Mouse (Mus musculus) MEL (cell line): ENCODE results near the gene Parp4. TPM values are rescaled to one million over a fixed set of nuclear protein-coding genes. Genes with fewer than 3 reads are reported as not detected.

Experiments
- DNase-seq: peaks from one replicate; pipeline ENCODE4 v3.0.0; 2011; ENCODE audit warnings: low read depth, low spot score
- H3K27ac ChIP-seq: 2 replicates; pipeline ENCODE4 v1.5.1; 2012; ENCODE audit warnings: low read depth, mild to moderate bottlenecking, control low read depth, low read length, moderate library complexity; ENCODE audit not compliant: control insufficient read depth
- H3K27me3 ChIP-seq, 2 experiments: fragments of 150-350 bp in 1 of 2; sonication (generic) in 1 of 2; 2 replicates each; pipeline ENCODE4 v1.6.1; 2012; ENCODE audit warnings: low read length in 2 of 2, mild to moderate bottlenecking in 2 of 2, improper control_type of control experiment in 1 of 2, moderate library complexity in 1 of 2; ENCODE audit not compliant: insufficient read depth in 2 of 2, control insufficient read depth in 1 of 2
- H3K36me3 ChIP-seq, 2 experiments: 2 replicates each; pipeline ENCODE4 v1.6.1; 2012 to 2014; ENCODE audit warnings: low read length in 2 of 2, improper control_type of control experiment in 1 of 2, inconsistent platforms in 1 of 2, mild to moderate bottlenecking in 1 of 2; ENCODE audit not compliant: insufficient read depth in 2 of 2, control insufficient read depth in 1 of 2
- H3K4me1 ChIP-seq, 2 experiments: fragments of 150-350 bp in 1 of 2; sonication (generic) in 1 of 2; 2 replicates each; pipeline ENCODE4 v1.6.1; 2012; ENCODE audit warnings: low read length in 2 of 2, improper control_type of control experiment in 1 of 2, mild to moderate bottlenecking in 1 of 2; ENCODE audit not compliant: insufficient read depth in 2 of 2, control insufficient read depth in 1 of 2
- H3K4me3 ChIP-seq, 2 experiments: fragments of 150-350 bp in 1 of 2; sonication (generic) in 1 of 2; 2 replicates each; pipeline ENCODE4 v1.5.1; 2012; ENCODE audit warnings: low read depth in 2 of 2, low read length in 2 of 2, mild to moderate bottlenecking in 2 of 2, moderate library complexity in 2 of 2, control low read depth in 1 of 2, improper control_type of control experiment in 1 of 2; ENCODE audit not compliant: control insufficient read depth in 1 of 2, insufficient read depth in 1 of 2
- H3K79me2 ChIP-seq: 2 replicates; pipeline ENCODE4 v1.6.1; 2012; ENCODE audit warnings: mild to moderate bottlenecking, low read length, moderate library complexity; ENCODE audit not compliant: control insufficient read depth, poor library complexity, insufficient read depth
- H3K9ac ChIP-seq: 2 replicates; pipeline ENCODE4 v1.6.1; 2012; ENCODE audit warnings: low read depth, mild to moderate bottlenecking, control low read depth, low read length, moderate library complexity; ENCODE audit not compliant: control insufficient read depth, poor library complexity, severe bottlenecking
- H3K9me3 ChIP-seq: fragments of 150-350 bp; sonication (generic); replicated peaks from 2 replicates; pipeline ENCODE4 v1.6.1; 2012; ENCODE audit warnings: mild to moderate bottlenecking, low read length, improper control_type of control experiment, moderate library complexity; ENCODE audit not compliant: insufficient read depth
- BHLHE40 ChIP-seq: IDR thresholded peaks from 2 replicates; pipeline ENCODE4 v1.6.1; 2012; ENCODE audit warnings: low read depth, mild to moderate bottlenecking, inconsistent platforms, low read length, improper control_type of control experiment, borderline replicate concordance
- CHD1 ChIP-seq: IDR thresholded peaks from 2 replicates; pipeline ENCODE4 v1.6.1; 2012; ENCODE audit warnings: low read depth, mild to moderate bottlenecking, inconsistent platforms, low read length, improper control_type of control experiment
- CHD2 ChIP-seq: IDR thresholded peaks from 2 replicates; pipeline ENCODE4 v1.6.1; 2011; ENCODE audit warnings: low read length, improper control_type of control experiment
- CTCF ChIP-seq, 3 experiments: IDR thresholded peaks in 2 of 3; conservative IDR thresholded peaks in 1 of 3; 2 replicates each; pipeline ENCODE4 v1.5.1; 2011 to 2012; ENCODE audit warnings: low read length in 3 of 3, low read depth in 2 of 3, mild to moderate bottlenecking in 2 of 3, improper control_type of control experiment in 1 of 3, inconsistent platforms in 1 of 3, mixed read lengths in 1 of 3, moderate library complexity in 1 of 3; ENCODE audit not compliant: control insufficient read depth in 1 of 3, insufficient read depth in 1 of 3, poor library complexity in 1 of 3, severe bottlenecking in 1 of 3
- E2F4 ChIP-seq: IDR thresholded peaks from 2 replicates; pipeline ENCODE4 v1.6.1; 2011; ENCODE audit warnings: low read depth, low read length, improper control_type of control experiment, borderline replicate concordance
- ELF1 ChIP-seq: IDR thresholded peaks from 2 replicates; pipeline ENCODE4 v1.6.1; 2014; ENCODE audit warnings: low read depth, mild to moderate bottlenecking, inconsistent platforms, low read length, improper control_type of control experiment, moderate library complexity
- EP300 ChIP-seq, 2 experiments: IDR thresholded peaks; 2 replicates each; pipeline ENCODE4 v1.6.1; 2011; ENCODE audit warnings: improper control_type of control experiment in 2 of 2, low read length in 2 of 2, low read depth in 1 of 2, mild to moderate bottlenecking in 1 of 2
- GATA1 ChIP-seq: IDR thresholded peaks from 2 replicates; pipeline ENCODE4 v1.6.1; 2011; ENCODE audit warnings: low read depth, low read length, improper control_type of control experiment
- KAT2A ChIP-seq: conservative IDR thresholded peaks from 2 replicates; pipeline ENCODE4 v1.6.1; 2012; ENCODE audit warnings: low read depth, low read length, improper control_type of control experiment, inconsistent platforms
- MAFK ChIP-seq: IDR thresholded peaks from 2 replicates; pipeline ENCODE4 v1.6.1; 2011; ENCODE audit warnings: low read depth, mild to moderate bottlenecking, low read length, improper control_type of control experiment, borderline replicate concordance
- MAZ ChIP-seq: IDR thresholded peaks from 2 replicates; pipeline ENCODE4 v1.6.1; 2012; ENCODE audit warnings: low read depth, mild to moderate bottlenecking, inconsistent platforms, low read length, improper control_type of control experiment
- MYB ChIP-seq: IDR thresholded peaks from 2 replicates; pipeline ENCODE4 v1.6.1; 2011; ENCODE audit warnings: mild to moderate bottlenecking, low read depth, low read length, improper control_type of control experiment
- MYC ChIP-seq: IDR thresholded peaks from 2 replicates; pipeline ENCODE4 v1.6.1; 2011; ENCODE audit warnings: low read depth, mild to moderate bottlenecking, low read length, improper control_type of control experiment, moderate library complexity
- NRF1 ChIP-seq: IDR thresholded peaks from 2 replicates; pipeline ENCODE4 v1.6.1; 2014; ENCODE audit warnings: low read depth, mild to moderate bottlenecking, inconsistent platforms, low read length, improper control_type of control experiment, moderate library complexity; ENCODE audit not compliant: poor library complexity, insufficient read depth, severe bottlenecking
- POLR2A ChIP-seq, 2 experiments: IDR thresholded peaks; 2 replicates each; pipeline ENCODE4 v1.6.1; 2011 to 2012; ENCODE audit warnings: low read length in 2 of 2, mild to moderate bottlenecking in 2 of 2, control low read depth in 1 of 2, improper control_type of control experiment in 1 of 2, low read depth in 1 of 2, moderate library complexity in 1 of 2; ENCODE audit not compliant: control insufficient read depth in 1 of 2, insufficient read depth in 1 of 2, poor library complexity in 1 of 2
- POLR2AphosphoS2 ChIP-seq: IDR thresholded peaks from 2 replicates; pipeline ENCODE4 v1.6.1; 2011; ENCODE audit warnings: low read length, improper control_type of control experiment
- POLR2AphosphoS5 ChIP-seq: IDR thresholded peaks from 2 replicates; pipeline ENCODE4 v1.6.1; 2012; ENCODE audit warnings: low read depth, borderline replicate concordance, mild to moderate bottlenecking, inconsistent platforms, low read length, moderate library complexity, mixed read lengths
- SIN3A ChIP-seq: IDR thresholded peaks from 2 replicates; pipeline ENCODE4 v1.6.1; 2012; ENCODE audit warnings: low read length, improper control_type of control experiment, inconsistent platforms
- SMC3 ChIP-seq: IDR thresholded peaks from 2 replicates; pipeline ENCODE4 v1.6.1; 2011; ENCODE audit warnings: low read depth, low read length, improper control_type of control experiment
- TAL1 ChIP-seq: IDR thresholded peaks from 2 replicates; pipeline ENCODE4 v1.6.1; 2012; ENCODE audit warnings: mild to moderate bottlenecking, inconsistent platforms, low read length, moderate library complexity, mixed read lengths
- UBTF ChIP-seq: IDR thresholded peaks from 2 replicates; pipeline ENCODE4 v1.6.1; 2012; ENCODE audit warnings: low read depth, mild to moderate bottlenecking, inconsistent platforms, low read length, improper control_type of control experiment, moderate library complexity, borderline replicate concordance; ENCODE audit not compliant: insufficient read depth
- USF2 ChIP-seq, 2 experiments: IDR thresholded peaks; 2 replicates each; pipeline ENCODE4 v1.6.1; 2011 to 2012; ENCODE audit warnings: improper control_type of control experiment in 2 of 2, low read length in 2 of 2, borderline replicate concordance in 1 of 2, inconsistent platforms in 1 of 2, low read depth in 1 of 2, mild to moderate bottlenecking in 1 of 2; ENCODE audit not compliant: insufficient read depth in 1 of 2
- ZC3H11A ChIP-seq: IDR thresholded peaks from 2 replicates; pipeline ENCODE4 v1.6.1; 2012; ENCODE audit warnings: low read depth, mild to moderate bottlenecking, inconsistent platforms, low read length, improper control_type of control experiment
- ZKSCAN1 ChIP-seq: IDR thresholded peaks from 2 replicates; pipeline ENCODE4 v1.6.1; 2012; ENCODE audit warnings: low read depth, mild to moderate bottlenecking, inconsistent platforms, low read length, improper control_type of control experiment, moderate library complexity
- ZMIZ1 ChIP-seq: IDR thresholded peaks from 2 replicates; pipeline ENCODE4 v1.6.1; 2012; ENCODE audit warnings: low read depth, mild to moderate bottlenecking, inconsistent platforms, low read length, improper control_type of control experiment, moderate library complexity
- polyA plus RNA-seq, 2 experiments: library from polyadenylated mRNA; stranded (reverse) in 1 of 2; unstranded in 1 of 2; fragments of >175 nt in 1 of 2; fragments of >200 nt in 1 of 2; gene quantifications; 2 replicates each; pipeline versions ENCODE4 v1.2.1 to v1.2.4; 2012; ENCODE audit warnings: low replicate concordance in 2 of 2, low read depth in 1 of 2; ENCODE audit not compliant: insufficient read length in 2 of 2, insufficient read depth in 1 of 2, missing spikeins in 1 of 2
- total RNA-seq: library from RNA; depleted of rRNA; stranded (reverse); fragments of 300-350 nt; gene quantifications from 2 replicates; pipeline ENCODE4 v1.2.3, GENCODE M21; 2012

Gene Parp4
- total and polyA plus RNA-seq, 3 experiments = 1.5 to 5.2 TPM; not detected in 1

GRCm38 (mm10) chr14:56592191-56592590 is 16.8 kb downstream of the Parp4 start:
- Histone ChIP-seq H3K27me3 (no peaks in the 10 kb centered on the region), H3K36me3 (no peaks in the 10 kb centered on the region; a peak in 1 of 4 replicates), H3K4me3 (no peak overlapping the region), H3K79me2 (no peaks in the 10 kb centered on the region), H3K9ac (no peak overlapping the region), H3K9me3 (no peaks in the 10 kb centered on the region)
- DNase-seq = no peak
- TF ChIP-seq USF2 (IDR thresholded peaks at IDR 0.05; ENCODE audit: borderline replicate concordance in 1 of 2, insufficient read depth in 1 of 2, low read depth in 1 of 2, low read length in 2 of 2) (no peak), TAL1 (no peak), MAFK (no peak), MYB (no peak), ZKSCAN1 (no peak), MAZ (no peak), E2F4 (no peak), CTCF (IDR thresholded peaks at IDR 0.05 in 2 of 3, conservative IDR thresholded peaks at IDR 0.05 in 1 of 3; ENCODE audit: control insufficient read depth in 1 of 3, insufficient read depth in 1 of 3, low read depth in 2 of 3, low read length in 3 of 3, poor library complexity in 1 of 3, severe bottlenecking in 1 of 3) (no peak), NRF1 (no peak), CHD2 (no peak), CHD1 (no peak), POLR2A (IDR thresholded peaks at IDR 0.05; ENCODE audit: control insufficient read depth in 1 of 2, insufficient read depth in 1 of 2, low read depth in 1 of 2, low read length in 2 of 2, poor library complexity in 1 of 2) (no peak), ZC3H11A (no peak), MYC (no peak), GATA1 (no peak), BHLHE40 (no peak), SIN3A (no peak), ZMIZ1 (no peak), SMC3 (no peak)
- TF ChIP-seq, all 39 proteins: peak for 0
- H3K4me1 ChIP-seq = no peaks in the 10 kb centered on the region
- H3K27ac ChIP-seq = no peak overlapping the region

DNA sequence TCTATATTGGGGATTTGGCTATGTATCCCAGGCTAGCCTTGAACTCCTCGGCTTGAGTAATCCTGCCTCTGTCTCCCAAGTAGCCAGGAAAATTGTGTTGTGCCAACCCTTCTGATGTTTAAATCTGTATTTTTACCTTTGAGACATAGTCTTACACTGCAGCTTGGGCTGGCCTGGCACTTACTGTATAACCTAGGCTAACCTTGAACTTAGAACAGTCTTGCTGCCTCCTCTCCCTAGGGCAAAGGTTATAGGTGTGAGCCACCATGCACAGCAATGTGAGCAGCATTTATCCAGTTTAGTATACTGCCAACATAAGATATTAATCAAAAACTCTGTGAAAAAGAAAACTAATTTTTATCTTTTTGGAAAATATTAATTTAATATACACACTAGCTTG is 19.4 kb downstream of the Parp4 start:
- Histone ChIP-seq H3K4me3 (no peak overlapping the region), H3K9me3 (no peaks in the 10 kb centered on the region), H3K27me3 (no peaks in the 10 kb centered on the region)
- TF ChIP-seq UBTF (no peak), SIN3A (no peak), MYC (no peak), POLR2AphosphoS2 (no peak), GATA1 (no peak), POLR2AphosphoS5 (no peak), ELF1 (no peak), SMC3 (no peak), MAZ (no peak), ZC3H11A (no peak), TAL1 (no peak), EP300 (IDR thresholded peaks at IDR 0.05; ENCODE audit: low read depth in 1 of 2, low read length in 2 of 2) (no peak), KAT2A (no peak), POLR2A (IDR thresholded peaks at IDR 0.05; ENCODE audit: control insufficient read depth in 1 of 2, insufficient read depth in 1 of 2, low read depth in 1 of 2, low read length in 2 of 2, poor library complexity in 1 of 2) (no peak)
- TF ChIP-seq, all 39 proteins: peak for 0
- H3K9ac ChIP-seq = no peak overlapping the region
- H3K36me3 ChIP-seq = no peaks in the 10 kb centered on the region; a peak in 1 of 4 replicates
- no peak overlapping the region for H3K27ac ChIP-seq
- H3K79me2 ChIP-seq = no peaks in the 10 kb centered on the region
- no peak for DNase-seq
- H3K4me1 ChIP-seq = no peaks in the 10 kb centered on the region
